Mouse (Mus musculus) cerebellum, adult (tissue): Measurements from ENCODE around the gene BC067074.

Source experiments
- ATAC-seq: cut with Nextera tagmentation; 2 replicates; pipeline ENCODE4 v1.9.2; 2017; ENCODE audit warnings: mild to moderate bottlenecking, moderate library complexity, mixed read lengths; ENCODE audit not compliant: insufficient number of reproducible peaks, low FRiP score, low TSS enrichment

BC067074 gene

GRCm38 (mm10) chr13:113425907-113426306, 132.9 kb downstream of the BC067074 start:
- ATAC-seq, result no peak
